16 mouse cellular contexts compared by ENCODE assay signal in genomic region chr11:88463951-88464350, GRCm38 (mm10).
DNase-seq lines count a peak whose midpoint lies in the region; ATAC-seq and TF ChIP-seq lines count a peak whose summit lies in the region.
"Had no signal": no experiment of that assay in that cellular context is flagged by ENCODE, and none has a peak within 500 bp of the region (broad histone marks: within the 10 kb centered on the region; RNA-seq: fewer than 3 reads in every experiment).

No protein-coding gene starts in this region.

- no peak for DNase-seq in heart, adult 2 months
- peak; percentile 69 for DNase-seq in large intestine, adult 2 months (ENCODE audit: low read depth, low spot score)
- DNase-seq in retina, postnatal 1 day: no peak
- no peak for DNase-seq in gastrocnemius, postnatal 25 days
- DNase-seq: adrenal gland, adult 2 months; cerebellum, adult 2 months; embryo, embryonic 11 days; kidney, adult 9 months; thymus, postnatal 14 days had no signal

- peaks cover 44% of the 10 kb centered on the region for H3K4me1 ChIP-seq in heart, embryonic 16.5 days (ENCODE audit: control insufficient read depth, insufficient read depth, low read length)
- peaks cover 10% of the 10 kb centered on the region for H3K4me1 ChIP-seq in heart, adult 2 months (ENCODE audit: control insufficient read depth, insufficient read depth, low read length)
- peaks cover 76% of the 10 kb centered on the region for H3K4me1 ChIP-seq in forebrain, embryonic 13.5 days
- peaks cover 65% of the 10 kb centered on the region for H3K4me1 ChIP-seq in forebrain, embryonic 15.5 days

- ATAC-seq in heart, embryonic 16.5 days (replicated peaks; ENCODE audit: extremely low read depth, insufficient read depth, low FRiP score): no peak
- no peak for ATAC-seq in forebrain, embryonic 13.5 days
- ATAC-seq in forebrain, embryonic 15.5 days (replicated peaks): no peak
- ATAC-seq: lung, postnatal 0 days had no signal

- 0 out of 2 replicates have a peak overlapping the region, but pooled peaks have one; percentile 25 for H3K27ac ChIP-seq in heart, embryonic 16.5 days (ENCODE audit: low read length)
- H3K27ac ChIP-seq in heart, adult 2 months: no peak overlapping the region
- peak overlapping the region; percentile 57 for H3K27ac ChIP-seq in forebrain, embryonic 13.5 days
- H3K27ac ChIP-seq in forebrain, embryonic 15.5 days (replicated peaks): 0 out of 2 replicates have a peak overlapping the region, but pooled peaks have one; percentile 2
- H3K27ac ChIP-seq: limb, embryonic 12.5 days; liver, embryonic 14.5 days had no signal

- no peak for TF ChIP-seq EP300 in heart, adult 2 months (IDR thresholded peaks at IDR 0.05; ENCODE audit: insufficient read depth, low read depth, low read length)

- H3K9me3 ChIP-seq in heart, embryonic 16.5 days (replicated peaks; ENCODE audit: control insufficient read depth, low read length): no peaks in the 10 kb centered on the region
- H3K9me3 ChIP-seq in forebrain, embryonic 13.5 days (replicated peaks): no peaks in the 10 kb centered on the region
- H3K9me3 ChIP-seq in forebrain, embryonic 15.5 days: no peaks in the 10 kb centered on the region
- H3K9me3 ChIP-seq: G1E; limb, embryonic 12.5 days had no signal

- no peaks in the 10 kb centered on the region for H3K79me2 ChIP-seq in heart, adult 2 months (replicated peaks; ENCODE audit: control insufficient read depth, insufficient read depth, low read length)

- H3K4me2 ChIP-seq in heart, embryonic 16.5 days (ENCODE audit: low read depth, low read length): no peak overlapping the region
- no peak overlapping the region for H3K4me2 ChIP-seq in forebrain, embryonic 13.5 days
- no peak overlapping the region for H3K4me2 ChIP-seq in forebrain, embryonic 15.5 days (replicated peaks)
- H3K4me2 ChIP-seq: limb, embryonic 12.5 days had no signal

- no peak for TF ChIP-seq POLR2A in heart, adult 2 months (IDR thresholded peaks at IDR 0.05; ENCODE audit: insufficient read depth, low read depth, low read length)

- no peak for TF ChIP-seq CTCF in heart, adult 2 months (IDR thresholded peaks at IDR 0.05)

- H3K4me3 ChIP-seq in heart, embryonic 16.5 days (ENCODE audit: low read length): no peak overlapping the region
- H3K4me3 ChIP-seq in heart, adult 2 months: no peak overlapping the region
- no peak overlapping the region for H3K4me3 ChIP-seq in forebrain, embryonic 13.5 days
- no peak overlapping the region for H3K4me3 ChIP-seq in forebrain, embryonic 15.5 days
- H3K4me3 ChIP-seq: limb, embryonic 12.5 days had no signal

- no peak overlapping the region for H3K9ac ChIP-seq in heart, embryonic 16.5 days (ENCODE audit: low read length)
- no peak overlapping the region for H3K9ac ChIP-seq in heart, adult 2 months (ENCODE audit: low read depth, low read length)
- H3K9ac ChIP-seq in forebrain, embryonic 13.5 days: no peak overlapping the region
- H3K9ac ChIP-seq in forebrain, embryonic 15.5 days (replicated peaks): no peak overlapping the region
- H3K9ac ChIP-seq: limb, embryonic 12.5 days; liver, embryonic 14.5 days had no signal

- intact Hi-C loops in heart, adult 2 months (cut with DNase I): no loop called here

- peaks cover 3% of the 10 kb centered on the region; the same call in 1 of the 2 replicates for H3K36me3 ChIP-seq in heart, embryonic 16.5 days (ENCODE audit: control insufficient read depth, insufficient read depth)
- no peaks in the 10 kb centered on the region; the same call in 1 of the 2 replicates for H3K36me3 ChIP-seq in heart, adult 2 months (ENCODE audit: control insufficient read depth, insufficient read depth, low read length)
- H3K36me3 ChIP-seq in forebrain, embryonic 13.5 days (ENCODE audit: poor library complexity, severe bottlenecking): 0 out of 2 replicates have a peak, but pooled peaks cover 3% of the 10 kb centered on the region
- H3K36me3 ChIP-seq in forebrain, embryonic 15.5 days: no peaks in the 10 kb centered on the region

- no peaks in the 10 kb centered on the region for H3K27me3 ChIP-seq in heart, embryonic 16.5 days (ENCODE audit: control insufficient read depth, insufficient read depth, low read length)
- no peaks in the 10 kb centered on the region for H3K27me3 ChIP-seq in heart, adult 2 months (ENCODE audit: control insufficient read depth, insufficient read depth, low read length)
- no peaks in the 10 kb centered on the region for H3K27me3 ChIP-seq in forebrain, embryonic 13.5 days
- H3K27me3 ChIP-seq in forebrain, embryonic 15.5 days: no peaks in the 10 kb centered on the region

- 47% methylated on average over 6 of the region's 6 CpGs for WGBS in heart, embryonic 16.5 days
- WGBS in heart, adult 2 months: 62% methylated on average over 6 of the region's 6 CpGs
- WGBS in forebrain, embryonic 13.5 days: 68% methylated on average over 6 of the region's 6 CpGs
- WGBS in forebrain, embryonic 15.5 days: 49% methylated on average over 6 of the region's 6 CpGs
- WGBS in large intestine, adult 2 months: 36% methylated on average over 6 of the region's 6 CpGs
